Mouse (Mus musculus) splenic B cell, adult 2 months (primary cell): ENCODE measurements around the gene Vmn1r27.

Experiments used
- DNase-seq: peaks from one replicate; pipeline ENCODE4 v3.0.0-alpha.2; 2011; ENCODE audit warnings: low read depth, low spot score
- H3K27me3 ChIP-seq: 2 replicates; pipeline ENCODE4 v1.6.1; 2012; ENCODE audit warnings: mild to moderate bottlenecking, low read length, moderate library complexity, mixed read lengths; ENCODE audit not compliant: control insufficient read depth, poor library complexity, insufficient read depth, severe bottlenecking
- H3K36me3 ChIP-seq: 2 replicates; pipeline ENCODE4 v1.6.1; 2012; ENCODE audit warnings: mild to moderate bottlenecking, low read length, moderate library complexity, mixed read lengths; ENCODE audit not compliant: control insufficient read depth, poor library complexity, insufficient read depth, severe bottlenecking

Gene Vmn1r27

GRCm38 (mm10) chr6:58218721-58219120 lies at the start of gene Vmn1r27:
Gene Vmn1r27, minus strand, starts transcription at chr6:58218821.
- no peak for DNase-seq
- Histone ChIP-seq H3K36me3 (no peaks in the 10 kb centered on the region), H3K27me3 (no peaks in the 10 kb centered on the region)

- DNase-seq, result no peak
- H3K27me3 ChIP-seq, result no peaks in the 10 kb centered on the region
Measured at GRCm38 (mm10) chr6:58261737-58262136, 43.1 kb upstream of the Vmn1r27 start, which contains the start of gene Vmn1r28. Gene Vmn1r28, plus strand, starts transcription at chr6:58262037.

GRCm38 (mm10) chr6:58216119-58216518 lies 2.5 kb downstream of the Vmn1r27 start:
- Histone ChIP-seq H3K36me3 (no peaks in the 10 kb centered on the region), H3K27me3 (no peaks in the 10 kb centered on the region)
- DNase-seq, result no peak

More at GRCm38 (mm10) chr6:58261737-58262136, 43.1 kb upstream of the Vmn1r27 start, which contains the start of gene Vmn1r28:
- no peaks in the 10 kb centered on the region for H3K36me3 ChIP-seq
